Mouse (Mus musculus) WW6 (cell line): ENCODE results near the gene Ccs.

ENCODE experiments used
- DNase-seq: peaks from one replicate; pipeline ENCODE4 v3.0.0-alpha.2; 2013; ENCODE audit warnings: low read depth, low spot score

Ccs gene

GRCm38 (mm10) chr19:4782891-4783290 is 56.2 kb downstream of the Ccs start:
- no peak for DNase-seq
